Comparison of ENCODE assay signal across 16 mouse cellular contexts in genomic region chr8:107457725-107458124, GRCm38 (mm10). TPM values are rescaled to one million over a fixed set of nuclear protein-coding genes. Genes with fewer than 3 reads are reported as not detected.
DNase-seq lines count a peak whose midpoint lies in the region; ATAC-seq lines count a peak whose summit lies in the region.
"Had no signal": no experiment of that assay in that cellular context is flagged by ENCODE, and none has a peak within 500 bp of the region (broad histone marks: within the 10 kb centered on the region; RNA-seq: fewer than 3 reads in every experiment).

No protein-coding gene starts in this region.

- H3K9ac ChIP-seq in heart, embryonic 16.5 days (ENCODE audit: low read length), result no peak overlapping the region
- H3K9ac ChIP-seq: liver, embryonic 15.5 days had no signal

- no peaks in the 10 kb centered on the region for H3K9me3 ChIP-seq in heart, embryonic 16.5 days (replicated peaks; ENCODE audit: control insufficient read depth, low read length)
- no peaks in the 10 kb centered on the region for H3K9me3 ChIP-seq in limb, embryonic 10.5 days (replicated peaks)
- H3K9me3 ChIP-seq: liver, embryonic 15.5 days had no signal

- no peaks in the 10 kb centered on the region for H3K27me3 ChIP-seq in heart, embryonic 16.5 days (ENCODE audit: control insufficient read depth, insufficient read depth, low read length)
- no peaks in the 10 kb centered on the region for H3K27me3 ChIP-seq in limb, embryonic 10.5 days (ENCODE audit: low read depth, poor library complexity, severe bottlenecking)
- H3K27me3 ChIP-seq: liver, embryonic 15.5 days had no signal

- no peak overlapping the region for H3K27ac ChIP-seq in heart, embryonic 16.5 days (ENCODE audit: low read length)
- peak overlapping the region; percentile 53; the same call in 1 of the 2 replicates for H3K27ac ChIP-seq in limb, embryonic 10.5 days
- H3K27ac ChIP-seq: kidney, postnatal 0 days; liver, embryonic 15.5 days had no signal

- no peaks in the 10 kb centered on the region for H3K4me1 ChIP-seq in heart, embryonic 16.5 days (ENCODE audit: control insufficient read depth, insufficient read depth, low read length)
- H3K4me1 ChIP-seq in limb, embryonic 10.5 days, result no peaks in the 10 kb centered on the region
- H3K4me1 ChIP-seq: liver, embryonic 15.5 days had no signal

- DNase-seq in heart, adult 8-10 months (ENCODE audit: low spot score), result no peak
- DNase-seq in 3134 (ENCODE audit: extremely low read depth, insufficient read length, low spot score) (peak; percentile 35), NIH3T3 (ENCODE audit: low read depth) (peak; percentile 39)
- DNase-seq in limb, embryonic 10.5 days (ENCODE audit: low spot score), result no peak
- no peak for DNase-seq in cerebellum, adult 11 months
- no peak for DNase-seq in thymus, adult 18-20 months
- DNase-seq: cerebellum, adult 8-10 months; gastrocnemius, postnatal 10 days; layer of hippocampus, adult 9-11 months had no signal

- 48% methylated on average over 4 of the region's 4 CpGs for WGBS in heart, embryonic 16.5 days
- 82% methylated on average over 4 of the region's 4 CpGs for WGBS in limb, embryonic 10.5 days

- peaks cover 17% of the 10 kb centered on the region for H3K36me3 ChIP-seq in heart, embryonic 16.5 days (ENCODE audit: control insufficient read depth, insufficient read depth)
- peaks cover 76% of the 10 kb centered on the region for H3K36me3 ChIP-seq in limb, embryonic 10.5 days

- H3K4me3 ChIP-seq in heart, embryonic 16.5 days (ENCODE audit: low read length), result no peak overlapping the region
- no peak overlapping the region for H3K4me3 ChIP-seq in limb, embryonic 10.5 days
- H3K4me3 ChIP-seq: liver, embryonic 15.5 days had no signal

- no peak overlapping the region for H3K4me2 ChIP-seq in heart, embryonic 16.5 days (ENCODE audit: low read depth, low read length)
- H3K4me2 ChIP-seq: liver, embryonic 15.5 days had no signal

- ATAC-seq in heart, embryonic 16.5 days (replicated peaks; ENCODE audit: extremely low read depth, insufficient read depth, low FRiP score), result 0 out of 2 replicates have a peak, but pooled peaks have one; percentile 10
- ATAC-seq: activated CD4-positive, CD25-positive, alpha-beta regulatory T cell, adult 4 months; CD4-positive, CD25-positive, alpha-beta regulatory T cell, adult 4 months; forebrain, embryonic 16.5 days; intestine, embryonic 16.5 days had no signal

RNA-seq across cellular contexts. Expression of gene Wwp2, which starts 21.6 kb away (rescaled TPM):
- polyA plus RNA-seq in heart, embryonic 16.5 days (2015; fragmentation: Nextera tagmentation; extraction: Ambion mirVana), result 30.3 and 31.4 TPM in 2 replicates
- total RNA-seq in heart, adult 8-10 months (2022), result 10 to 100 TPM; 22.2 to 25.0 (median 24.2) TPM
- polyA plus RNA-seq in limb, embryonic 10.5 days (2016; fragmentation: Nextera tagmentation; extraction: Ambion mirVana), result 55.9 and 116 TPM in 2 replicates

RNA-seq across cellular contexts. Expression of gene Nob1, which starts 32.9 kb away (rescaled TPM):
- 55.1 and 55.5 TPM in 2 replicates for polyA plus RNA-seq in heart, embryonic 16.5 days (2015; fragmentation: Nextera tagmentation; extraction: Ambion mirVana)
- 10 to 100 TPM; 18.5 to 27.0 (median 24.6) TPM for total RNA-seq in heart, adult 8-10 months (2022)
- polyA plus RNA-seq in limb, embryonic 10.5 days (2016; fragmentation: Nextera tagmentation; extraction: Ambion mirVana), result 110 and 113 TPM in 2 replicates

RNA-seq across cellular contexts. Expression of gene Nqo1, which starts 54.7 kb away (rescaled TPM):
- polyA plus RNA-seq in heart, embryonic 16.5 days (2015; fragmentation: Nextera tagmentation; extraction: Ambion mirVana), result 19.3 and 31.6 TPM in 2 replicates
- 10 to 100 TPM; 65.1 to 78.9 (median 73.5) TPM for total RNA-seq in heart, adult 8-10 months (2022)
- polyA plus RNA-seq in limb, embryonic 10.5 days (2016; fragmentation: Nextera tagmentation; extraction: Ambion mirVana), result 12.6 and 20.4 TPM in 2 replicates

Comparison
In these comparisons a context has a peak if more than half of its experiments do, and no peak if none do; other contexts are left out.
1. DNase-seq: peak in 3134 (single experiment) and NIH3T3 (single experiment); none in heart, adult 8-10 months (single experiment), limb, embryonic 10.5 days (single experiment), cerebellum, adult 11 months (single experiment) and thymus, adult 18-20 months (0 of 2).